Mouse (Mus musculus) heart, embryonic 13.5 days (tissue): ENCODE measurements at regions not wholly inside any gene's neighbourhood (a gene's known extent, or its start where the extent isn't known, plus 50 kb on each side); places are given as distances from the start of the nearest gene placed in this dataset.
"Not testable (repeated sequence)": the region's sequence is repeated elsewhere in the genome, so short reads cannot be mapped to it uniquely, and the experiment has no call there.

ENCODE experiments used
- ATAC-seq: fragments of 200-750 bp; cut with Nextera tagmentation; 2 replicates; pipeline ENCODE4 v1.8.0; 2017; ENCODE audit warnings: moderate TSS enrichment; ENCODE audit not compliant: insufficient number of reproducible peaks, low FRiP score, low TSS enrichment; ENCODE audit errors: extremely low read depth
- H3K27ac ChIP-seq: fragments of 300-500 bp; sonication (generic); replicated peaks from 2 replicates; pipeline ENCODE4 v1.5.1; 2015; ENCODE audit warnings: moderate library complexity, mild to moderate bottlenecking, inconsistent platforms
- H3K27me3 ChIP-seq: fragments of 300-500 bp; sonication (generic); replicated peaks from 2 replicates; pipeline ENCODE4 v1.6.1; 2015; ENCODE audit warnings: mild to moderate bottlenecking, inconsistent platforms
- H3K36me3 ChIP-seq: fragments of 300-500 bp; sonication (generic); 2 replicates; pipeline ENCODE4 v1.6.1; 2015; ENCODE audit warnings: mild to moderate bottlenecking, inconsistent platforms
- H3K4me1 ChIP-seq: fragments of 300-500 bp; sonication (generic); 2 replicates; pipeline ENCODE4 v1.6.1; 2015; ENCODE audit warnings: inconsistent platforms
- H3K4me2 ChIP-seq: fragments of 300-500 bp; sonication (generic); 2 replicates; pipeline ENCODE4 v1.6.1; 2015; ENCODE audit warnings: inconsistent platforms, mild to moderate bottlenecking, moderate library complexity
- H3K4me3 ChIP-seq: fragments of 300-500 bp; sonication (generic); 2 replicates; pipeline ENCODE4 v1.5.1; 2015; ENCODE audit warnings: moderate library complexity, mild to moderate bottlenecking, inconsistent platforms
- H3K9ac ChIP-seq: fragments of 300-500 bp; sonication (generic); 2 replicates; pipeline ENCODE4 v1.6.1; 2015; ENCODE audit warnings: inconsistent platforms, mild to moderate bottlenecking, moderate library complexity
- H3K9me3 ChIP-seq: fragments of 300-500 bp; sonication (generic); 2 replicates; pipeline ENCODE4 v1.6.1; 2016; ENCODE audit warnings: inconsistent platforms
- WGBS: fragments of 180-500 bp; shearing (Covaris S2); methylation state at CpG from one replicate; pipeline ENCODE4 v1.1.7; 2015; ENCODE audit warnings: mixed read lengths; 5-methylcytosine and 5-hydroxymethylcytosine counted together

DNA sequence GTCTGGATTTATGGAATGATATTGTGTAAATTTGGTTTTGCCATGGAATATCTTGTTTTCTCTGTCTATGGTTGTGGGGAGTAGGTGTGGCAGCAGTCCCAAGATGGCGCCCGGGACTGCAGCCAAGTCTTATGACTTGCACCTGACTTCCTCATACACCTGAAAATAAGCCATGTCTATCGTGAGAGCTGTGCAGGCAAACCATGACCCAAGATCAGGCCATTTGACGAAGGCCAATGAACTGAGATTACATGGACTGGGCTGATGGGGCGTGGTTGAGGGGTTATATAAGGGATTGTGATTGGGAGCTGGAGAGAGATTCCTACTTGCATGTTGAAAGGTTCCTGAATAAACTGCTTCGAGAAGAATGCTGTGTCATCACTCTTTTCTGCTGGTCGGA, 139.5 kb downstream of the Slc6a15 start:
- not testable (repeated sequence) for H3K4me2 ChIP-seq, H3K4me1 ChIP-seq, H3K27me3 ChIP-seq, H3K9ac ChIP-seq, H3K9me3 ChIP-seq, H3K36me3 ChIP-seq, H3K27ac ChIP-seq, ATAC-seq, H3K4me3 ChIP-seq
- whole genome bisulfite sequencing: 81% methylated on average over 7 of the region's 7 CpGs

GRCm38 (mm10) chr10:103544502-103544901, 176.9 kb downstream of the Slc6a15 start:
- no peak for ATAC-seq
- H3K4me1 ChIP-seq: no peaks in the 10 kb centered on the region

GRCm38 (mm10) chr10:103549510-103549909, 181.9 kb downstream of the Slc6a15 start:
- no peak for ATAC-seq
- WGBS: 61% methylated on average over 2 of the region's 2 CpGs
- Histone ChIP-seq H3K9ac (no peak overlapping the region), H3K4me3 (no peak overlapping the region), H3K36me3 (no peaks in the 10 kb centered on the region), H3K27me3 (no peaks in the 10 kb centered on the region), H3K4me2 (no peak overlapping the region), H3K27ac (no peak overlapping the region), H3K4me1 (no peaks in the 10 kb centered on the region), H3K9me3 (peaks cover 4% of the 10 kb centered on the region; the same call in 1 of the 2 replicates)

More at GRCm38 (mm10) chr10:103544502-103544901, 176.9 kb downstream of the Slc6a15 start:
- Histone ChIP-seq H3K27ac (no peak overlapping the region), H3K36me3 (no peaks in the 10 kb centered on the region), H3K4me2 (no peak overlapping the region), H3K4me3 (no peak overlapping the region), H3K27me3 (no peaks in the 10 kb centered on the region), H3K9ac (no peak overlapping the region), H3K9me3 (peaks cover 4% of the 10 kb centered on the region; the same call in 1 of the 2 replicates)
- WGBS: 79% methylated on average over 2 of the region's 2 CpGs

DNA sequence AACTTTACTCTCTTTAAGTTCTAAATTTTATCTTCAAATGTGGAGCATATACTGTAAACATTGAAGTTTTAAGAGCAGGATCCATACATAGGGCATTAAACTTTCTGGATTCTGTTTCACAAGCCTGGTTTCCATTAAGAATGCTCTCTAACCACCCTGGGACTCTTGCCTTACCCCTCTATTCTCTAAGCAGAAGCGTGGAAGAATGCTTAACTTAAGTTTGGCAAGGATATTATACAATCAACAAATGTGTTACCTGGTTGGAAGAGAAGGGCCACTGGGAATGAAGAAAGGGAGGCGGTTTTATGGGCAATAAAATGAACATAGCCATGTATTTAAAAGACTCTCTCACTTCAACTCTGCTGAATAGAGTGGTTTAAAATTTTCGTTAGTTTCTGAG, 217.5 kb downstream of the Slc6a15 start:
- H3K4me1 ChIP-seq: no peaks in the 10 kb centered on the region
- no peaks in the 10 kb centered on the region for H3K36me3 ChIP-seq
- no peak overlapping the region for H3K4me2 ChIP-seq
- no peak overlapping the region for H3K27ac ChIP-seq
- no peaks in the 10 kb centered on the region for H3K9me3 ChIP-seq
- no peak overlapping the region for H3K9ac ChIP-seq
- ATAC-seq: no peak
- H3K4me3 ChIP-seq: no peak overlapping the region
- 56% methylated on average over 3 of the region's 3 CpGs for WGBS
- H3K27me3 ChIP-seq: no peaks in the 10 kb centered on the region

DNA sequence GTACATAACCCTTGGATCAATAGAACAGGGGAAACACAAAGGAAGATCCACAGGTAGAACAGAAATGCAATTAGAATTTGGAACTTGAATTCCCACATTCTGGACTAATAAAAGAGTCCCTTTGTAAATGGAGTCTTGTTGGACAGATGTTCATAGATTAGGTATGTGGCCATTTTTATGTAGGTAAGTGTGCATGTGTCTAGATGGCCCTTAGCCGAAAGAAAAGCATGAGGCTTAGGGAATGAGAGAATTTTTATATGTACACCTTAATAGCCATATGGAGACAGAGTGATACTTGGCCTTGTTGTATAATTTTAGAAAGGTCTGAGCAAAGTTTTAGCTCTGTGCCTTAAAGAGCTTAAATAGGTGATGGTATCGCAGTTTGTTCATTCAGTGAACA, 217.9 kb downstream of the Slc6a15 start:
- Histone ChIP-seq H3K4me3 (no peak overlapping the region), H3K9me3 (no peaks in the 10 kb centered on the region), H3K36me3 (no peaks in the 10 kb centered on the region), H3K27ac (no peak overlapping the region), H3K4me1 (no peaks in the 10 kb centered on the region), H3K27me3 (no peaks in the 10 kb centered on the region), H3K9ac (no peak overlapping the region), H3K4me2 (no peak overlapping the region)
- WGBS: 76% methylated on average over 2 of the region's 2 CpGs
- ATAC-seq: no peak

DNA sequence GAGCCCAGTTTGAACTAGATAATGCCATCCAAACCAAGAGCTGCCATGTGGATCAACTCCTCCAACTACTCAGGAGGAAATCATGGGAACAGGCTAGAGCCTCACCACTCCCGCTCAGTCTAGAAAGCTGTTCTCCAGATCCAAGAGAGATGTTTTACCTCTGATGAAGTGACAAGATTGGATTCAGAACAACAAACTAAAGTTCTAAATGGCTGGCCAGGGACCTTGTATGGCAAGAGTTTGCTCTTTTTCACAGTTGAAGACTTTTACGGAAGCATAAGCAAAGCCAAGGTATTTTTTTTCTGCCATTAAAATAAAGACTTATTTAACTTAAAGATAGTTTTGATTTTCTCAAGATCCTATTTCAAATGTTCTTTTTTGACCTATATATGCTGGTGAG, 224.4 kb downstream of the Slc6a15 start:
- no peak for ATAC-seq
- no peaks in the 10 kb centered on the region for H3K9me3 ChIP-seq
- H3K4me1 ChIP-seq: no peaks in the 10 kb centered on the region
- no peak overlapping the region for H3K4me3 ChIP-seq
- WGBS: 86% methylated on average over 2 of the region's 2 CpGs
- no peak overlapping the region for H3K9ac ChIP-seq
- no peaks in the 10 kb centered on the region for H3K27me3 ChIP-seq
- H3K36me3 ChIP-seq: no peaks in the 10 kb centered on the region
- no peak overlapping the region for H3K4me2 ChIP-seq
- H3K27ac ChIP-seq: no peak overlapping the region

DNA sequence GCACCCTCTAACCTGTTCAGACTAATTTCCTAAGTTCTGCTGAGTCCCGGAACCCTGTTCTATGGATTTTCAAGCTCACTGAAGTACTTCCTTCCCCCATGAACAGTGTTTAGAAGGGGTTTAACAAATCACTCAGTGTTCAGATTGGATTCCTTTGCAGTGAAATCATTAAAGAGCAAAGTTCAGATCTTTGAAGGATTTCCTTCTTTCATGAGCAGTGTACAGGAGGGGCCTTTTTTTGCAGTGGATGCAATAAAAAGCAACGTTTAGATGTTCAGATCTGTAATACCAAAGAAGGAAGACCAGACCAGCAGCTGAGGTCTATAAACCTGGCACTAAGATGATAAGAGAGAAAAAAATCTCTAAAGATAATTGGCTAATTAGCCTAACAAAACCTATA, 273.6 kb downstream of the Slc6a15 start:
- Histone ChIP-seq H3K9ac (no peak overlapping the region), H3K4me3 (no peak overlapping the region), H3K36me3 (no peaks in the 10 kb centered on the region), H3K27me3 (no peaks in the 10 kb centered on the region), H3K9me3 (no peaks in the 10 kb centered on the region), H3K4me2 (no peak overlapping the region), H3K4me1 (no peaks in the 10 kb centered on the region), H3K27ac (no peak overlapping the region)
- ATAC-seq: no peak
- 74% methylated on average over 2 of the region's 2 CpGs for WGBS

GRCm38 (mm10) chr10:103649848-103650247, 282.3 kb downstream of the Slc6a15 start:
- H3K4me3 ChIP-seq: no peak overlapping the region
- H3K4me2 ChIP-seq: no peak overlapping the region
- H3K27ac ChIP-seq: no peak overlapping the region
- no peak for ATAC-seq
- WGBS: 70% methylated on average over 3 of the region's 3 CpGs
- H3K9me3 ChIP-seq: no peaks in the 10 kb centered on the region
- no peaks in the 10 kb centered on the region for H3K4me1 ChIP-seq
- no peaks in the 10 kb centered on the region for H3K36me3 ChIP-seq
- no peaks in the 10 kb centered on the region for H3K27me3 ChIP-seq
- H3K9ac ChIP-seq: no peak overlapping the region

DNA sequence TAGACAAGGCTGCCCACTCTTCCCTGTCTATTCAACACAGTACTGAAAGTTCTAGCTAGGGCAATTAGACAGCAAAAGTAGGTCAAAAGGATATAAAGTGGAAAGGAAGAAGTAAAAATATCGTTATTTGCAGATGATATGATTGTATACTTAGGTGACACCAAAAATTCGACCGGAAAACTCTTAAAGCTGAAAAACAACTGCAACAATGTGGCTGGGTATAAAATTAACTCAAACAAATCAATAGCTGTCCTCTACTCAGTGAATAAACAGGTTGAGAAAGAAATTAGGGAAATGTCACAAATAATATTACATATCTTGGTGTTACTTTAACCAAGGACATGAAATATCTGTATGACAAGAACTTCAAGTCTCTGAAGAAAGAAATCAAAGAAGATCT, 305.5 kb downstream of the Slc6a15 start:
- no peaks in the 10 kb centered on the region for H3K4me1 ChIP-seq
- no peak overlapping the region for H3K9ac ChIP-seq
- H3K36me3 ChIP-seq: no peaks in the 10 kb centered on the region
- 0 out of 2 replicates have a peak, but pooled peaks cover 3% of the 10 kb centered on the region for H3K9me3 ChIP-seq
- H3K4me3 ChIP-seq: no peak overlapping the region
- no peak overlapping the region for H3K4me2 ChIP-seq
- no peak for ATAC-seq
- WGBS: 76% methylated on average over 3 of the region's 3 CpGs
- no peak overlapping the region for H3K27ac ChIP-seq
- H3K27me3 ChIP-seq: no peaks in the 10 kb centered on the region

DNA sequence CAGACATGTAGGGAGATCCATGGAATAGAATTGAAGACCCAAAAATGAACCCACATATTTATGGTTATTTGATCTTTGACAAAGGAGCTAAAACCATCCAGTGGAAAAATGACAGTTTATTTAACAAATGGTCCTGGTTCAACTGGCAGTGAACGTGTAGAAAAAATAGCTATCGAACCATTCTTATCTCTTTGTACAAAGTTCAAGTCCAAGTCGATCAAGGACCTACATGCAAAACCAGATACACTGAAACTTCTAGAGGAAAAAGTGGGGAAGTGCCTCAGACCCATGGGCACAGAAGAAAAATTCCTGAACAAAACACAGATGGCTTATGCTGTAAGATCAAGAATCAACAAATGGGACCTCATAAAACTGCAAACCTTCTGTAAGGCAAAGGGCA, 306.2 kb downstream of the Slc6a15 start:
- no peaks in the 10 kb centered on the region for H3K27me3 ChIP-seq
- H3K27ac ChIP-seq: no peak overlapping the region
- no peaks in the 10 kb centered on the region for H3K36me3 ChIP-seq
- 0 out of 2 replicates have a peak, but pooled peaks cover 3% of the 10 kb centered on the region for H3K9me3 ChIP-seq
- 70% methylated on average over 3 of the region's 3 CpGs for WGBS
- no peak overlapping the region for H3K4me3 ChIP-seq
- no peak overlapping the region for H3K4me2 ChIP-seq
- no peak for ATAC-seq
- H3K9ac ChIP-seq: no peak overlapping the region
- H3K4me1 ChIP-seq: no peaks in the 10 kb centered on the region

DNA sequence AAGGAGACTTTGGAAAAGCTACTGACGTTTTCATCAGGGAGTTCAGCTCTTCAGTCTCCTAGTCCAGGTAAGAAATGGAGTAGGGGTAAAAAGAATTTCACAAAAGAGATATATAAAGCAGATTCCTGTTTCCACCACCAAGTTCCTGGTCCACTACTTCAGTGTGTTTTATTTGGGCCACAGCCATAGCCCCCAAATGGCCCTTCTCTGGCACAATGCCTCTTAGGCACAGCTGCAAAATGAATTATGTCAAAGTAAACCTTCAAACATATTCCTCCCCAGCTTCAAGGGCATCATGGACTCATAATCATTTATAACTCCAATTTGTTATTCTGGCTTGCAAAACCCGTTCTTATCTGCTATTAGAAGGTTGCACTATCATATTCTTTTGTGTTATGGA, 325.1 kb downstream of the Slc6a15 start:
- no peaks in the 10 kb centered on the region for H3K27me3 ChIP-seq

DNA sequence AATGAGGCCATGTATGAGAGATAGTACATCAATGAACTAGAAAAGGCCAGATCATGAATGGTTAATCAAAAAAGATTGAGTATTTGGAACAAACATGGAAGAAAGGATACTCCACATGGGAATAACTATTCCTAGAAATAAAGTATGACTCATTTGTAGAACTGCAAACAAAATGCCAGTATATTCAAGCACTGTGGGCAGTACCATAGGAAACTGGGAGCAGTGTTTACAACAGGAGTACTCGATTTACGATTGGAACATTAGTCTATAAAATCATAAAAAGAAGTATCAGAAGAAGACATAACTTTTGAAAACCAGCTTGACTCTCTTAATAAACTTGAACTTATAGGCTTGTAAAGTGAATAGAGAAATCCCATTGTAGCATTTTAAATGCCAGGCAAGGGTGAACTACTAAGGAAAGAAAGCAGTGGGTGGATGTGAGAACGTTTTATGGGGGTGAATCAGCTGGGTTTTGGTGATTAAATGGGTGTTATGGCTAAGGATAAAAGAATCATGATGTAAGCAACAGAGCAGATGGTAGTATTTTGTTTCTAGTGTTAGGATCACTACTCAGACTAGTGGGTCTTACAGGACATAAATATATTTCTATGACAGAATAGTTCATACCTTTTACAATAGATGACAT, 347.6 kb downstream of the Slc6a15 start:
- H3K27me3 ChIP-seq: no peaks in the 10 kb centered on the region
- H3K9me3 ChIP-seq: no peaks in the 10 kb centered on the region
- no peak overlapping the region for H3K4me3 ChIP-seq
- no peaks in the 10 kb centered on the region for H3K4me1 ChIP-seq
- no peaks in the 10 kb centered on the region for H3K36me3 ChIP-seq
- H3K9ac ChIP-seq: no peak overlapping the region
- 61% methylated on average over 3 of the region's 3 CpGs for WGBS
- no peak overlapping the region for H3K27ac ChIP-seq
- ATAC-seq: no peak
- H3K4me2 ChIP-seq: no peak overlapping the region

More for the DNA sequence above, 325.1 kb downstream of the Slc6a15 start:
- H3K4me1 ChIP-seq: no peaks in the 10 kb centered on the region
- ATAC-seq: no peak
- H3K36me3 ChIP-seq: no peaks in the 10 kb centered on the region
- no peaks in the 10 kb centered on the region for H3K9me3 ChIP-seq
- WGBS: 28% methylated on average over 2 of the region's 2 CpGs
- no peak overlapping the region for H3K4me2 ChIP-seq
- H3K9ac ChIP-seq: no peak overlapping the region
- no peak overlapping the region for H3K4me3 ChIP-seq
- H3K27ac ChIP-seq: 0 out of 2 replicates have a peak overlapping the region, but pooled peaks have one; percentile 3
